Comparison of ENCODE assay signal across 15 mouse cellular contexts in genomic region chrX:131434155-131434554, GRCm38 (mm10).
"Had no signal": no experiment of that assay in that cellular context is flagged by ENCODE, and none has a peak within 500 bp of the region (broad histone marks: within the 10 kb centered on the region; RNA-seq: fewer than 3 reads in every experiment).

No protein-coding gene starts in this region.

- H3K4me2 ChIP-seq: kidney, embryonic 15.5 days; limb, embryonic 15.5 days; liver, embryonic 13.5 days; lung, embryonic 15.5 days; midbrain, embryonic 12.5 days; neural tube, embryonic 12.5 days; stomach, embryonic 15.5 days had no signal

- H3K4me3 ChIP-seq: kidney, embryonic 15.5 days; limb, embryonic 15.5 days; liver, embryonic 13.5 days; lung, embryonic 15.5 days; megakaryocyte, embryonic 14.5 days; midbrain, embryonic 12.5 days; neural tube, embryonic 12.5 days; stomach, embryonic 15.5 days had no signal

- H3K9ac ChIP-seq: kidney, embryonic 15.5 days; limb, embryonic 15.5 days; liver, embryonic 13.5 days; liver, postnatal 0 days; lung, embryonic 15.5 days; midbrain, embryonic 12.5 days; neural tube, embryonic 12.5 days; stomach, embryonic 15.5 days had no signal

- H3K27me3 ChIP-seq: limb, embryonic 15.5 days; liver, embryonic 13.5 days; lung, embryonic 15.5 days; megakaryocyte, embryonic 14.5 days; midbrain, embryonic 12.5 days; neural tube, embryonic 12.5 days; stomach, embryonic 15.5 days had no signal

- H3K4me1 ChIP-seq: kidney, embryonic 15.5 days; limb, embryonic 15.5 days; liver, embryonic 13.5 days; lung, embryonic 15.5 days; megakaryocyte, embryonic 14.5 days; midbrain, embryonic 12.5 days; neural tube, embryonic 12.5 days; stomach, embryonic 15.5 days had no signal

- ATAC-seq: liver, postnatal 0 days had no signal

- H3K36me3 ChIP-seq: kidney, embryonic 15.5 days; limb, embryonic 15.5 days; liver, embryonic 13.5 days; lung, embryonic 15.5 days; midbrain, embryonic 12.5 days; neural tube, embryonic 12.5 days; stomach, embryonic 15.5 days had no signal

- H3K27ac ChIP-seq: kidney, embryonic 15.5 days; limb, embryonic 15.5 days; liver, embryonic 13.5 days; lung, embryonic 15.5 days; macrophage; midbrain, embryonic 12.5 days; neural tube, embryonic 12.5 days; stomach, embryonic 15.5 days had no signal

- H3K9me3 ChIP-seq: kidney, embryonic 15.5 days; limb, embryonic 15.5 days; liver, embryonic 13.5 days; lung, embryonic 15.5 days; megakaryocyte, embryonic 14.5 days; midbrain, embryonic 12.5 days; neural tube, embryonic 12.5 days; stomach, embryonic 15.5 days had no signal

- DNase-seq: kidney, adult 18-20 months; kidney, postnatal 14 days; liver, embryonic 13.5 days; liver, postnatal 0 days; lung, postnatal 14 days; thymus, adult 2 months; thymus, postnatal 36 days had no signal
